Mouse (Mus musculus) lung, postnatal 36 days (tissue): ENCODE results near the gene Zfp943.
A peak's percentile ranks its signal among the peaks of the same experiment; 100 is the strongest.

ENCODE experiments used
- DNase-seq: peaks from one replicate; pipeline ENCODE4 v3.0.0; 2022; ENCODE audit warnings: mixed read lengths

Gene Zfp943

DNA sequence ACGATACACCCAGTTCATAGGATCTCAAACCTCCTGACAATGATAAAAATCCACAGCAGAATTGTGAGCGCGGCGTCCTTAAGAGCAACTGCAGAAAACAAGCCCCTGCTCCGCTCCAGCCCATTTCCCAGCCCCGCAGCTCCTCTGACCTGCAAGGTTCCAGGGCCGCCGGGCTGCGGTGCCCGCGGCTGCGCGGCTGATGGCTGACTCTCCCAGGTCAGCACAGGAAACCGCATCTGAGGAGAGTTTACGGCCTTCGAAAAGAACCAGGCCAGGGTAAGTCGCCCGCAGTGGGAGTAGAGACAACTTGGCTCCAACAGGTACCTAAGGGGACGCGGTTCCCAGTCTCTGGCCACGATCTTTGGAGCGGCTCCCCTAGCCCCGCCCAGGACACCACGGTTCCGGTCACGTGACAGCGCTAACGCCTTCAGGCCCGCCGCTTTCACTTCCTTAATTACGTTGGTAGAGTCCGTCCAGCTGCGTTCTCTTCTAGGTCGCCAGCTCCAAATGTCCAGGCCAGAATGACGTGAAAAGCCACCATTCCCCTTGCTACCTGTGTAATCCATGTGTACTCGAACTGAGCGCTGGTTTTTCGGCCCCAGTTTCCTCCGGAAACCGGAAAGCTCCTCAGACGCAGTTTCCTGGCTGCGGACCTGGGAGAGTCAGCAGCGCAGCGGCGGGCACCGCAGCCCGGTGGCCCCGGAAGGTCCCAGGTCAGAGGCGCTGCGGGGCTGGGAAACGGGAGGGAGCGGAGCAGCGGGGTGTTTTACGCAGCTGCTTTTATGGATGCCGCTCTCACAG, at the start of gene Zfp943, which contains the start of gene Zfp942:
Gene Zfp943, plus strand, starts transcription at position 446 of the 801 bp plus-strand sequence.
Gene Zfp942, minus strand, starts transcription at position 358 of the 801 bp plus-strand sequence.
- peak; percentile 78 for DNase-seq

DNA sequence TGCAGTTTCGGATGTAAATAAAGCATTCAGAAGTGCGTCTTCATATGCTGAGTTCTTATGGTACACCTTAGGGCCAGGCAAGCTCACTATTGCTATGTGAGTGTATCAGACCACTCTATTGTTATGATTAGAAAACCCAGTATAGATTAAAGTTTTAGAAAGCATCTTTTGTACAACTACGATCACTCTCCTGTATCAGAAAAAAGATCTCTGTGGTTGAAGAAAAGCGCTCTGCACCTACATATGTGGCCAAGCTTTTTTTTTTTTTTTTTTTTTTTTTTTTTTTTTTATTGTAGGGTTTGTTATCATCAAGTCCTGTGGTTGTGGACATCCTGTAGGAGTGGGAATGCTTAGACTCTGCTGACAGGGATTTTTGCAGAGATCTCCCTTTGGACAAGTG, 950 bp downstream of the Zfp943 start:
- no peak for DNase-seq

DNA sequence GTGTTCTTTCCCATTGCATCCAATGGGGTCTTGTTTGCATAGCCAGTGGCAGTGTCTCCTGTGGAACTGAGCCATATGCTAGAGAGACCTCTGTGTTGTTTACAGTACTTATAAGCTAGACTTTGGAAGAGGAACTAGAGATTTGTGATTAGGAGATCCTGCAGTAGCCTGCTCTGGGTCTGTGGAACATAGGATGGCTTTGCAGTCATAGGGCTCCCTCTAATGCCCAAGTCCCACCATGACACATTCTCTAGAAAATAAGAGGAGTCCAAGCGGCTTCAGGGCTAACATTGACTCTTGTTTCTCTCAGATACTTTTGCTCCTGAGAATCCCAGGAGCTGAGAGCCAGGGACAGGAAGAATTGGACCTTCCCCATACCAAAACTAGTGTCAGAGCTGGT, 73.2 kb downstream of the Zfp943 start:
- peak; percentile 36 for DNase-seq

DNA sequence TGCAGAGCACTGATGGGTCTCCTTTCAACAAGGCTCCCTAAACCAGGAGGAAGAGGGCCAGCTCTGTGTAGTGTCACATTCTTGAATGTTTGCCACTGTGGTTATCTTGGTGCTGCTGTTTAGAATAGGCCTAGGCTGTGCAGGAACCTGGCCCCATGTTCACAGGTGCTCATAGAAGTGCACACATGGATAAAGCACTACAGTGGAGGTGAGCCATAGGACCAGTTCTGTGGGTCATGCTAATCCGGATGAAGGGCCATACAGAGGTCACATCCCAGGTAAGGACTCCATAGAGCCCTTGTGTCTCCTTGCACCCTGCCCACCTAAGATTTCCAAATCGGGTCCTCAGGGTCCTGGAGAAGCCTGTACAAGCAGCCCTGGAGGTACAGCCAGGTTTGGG, 87.1 kb downstream of the Zfp943 start:
- DNase-seq: no peak

DNA sequence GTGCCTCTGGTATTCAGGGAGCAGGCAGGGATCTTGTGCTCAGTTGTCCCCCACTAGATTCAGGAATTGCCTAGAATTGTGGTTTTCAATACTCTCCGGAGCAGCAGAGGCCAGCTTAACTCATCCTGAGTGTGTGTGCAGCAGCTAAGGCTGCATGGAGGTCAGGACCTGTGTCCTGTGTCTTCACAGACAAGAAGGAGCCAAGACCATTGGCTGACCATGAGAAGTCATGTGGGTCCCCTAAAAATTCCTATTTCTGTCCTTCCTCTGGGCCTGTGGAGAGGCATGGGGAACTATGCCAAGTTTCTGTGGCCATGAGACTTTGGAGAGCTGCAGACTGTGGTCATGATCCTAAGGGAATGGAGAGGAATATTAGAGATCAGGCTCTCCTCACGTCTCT, 90.9 kb downstream of the Zfp943 start:
- DNase-seq: no peak

DNA sequence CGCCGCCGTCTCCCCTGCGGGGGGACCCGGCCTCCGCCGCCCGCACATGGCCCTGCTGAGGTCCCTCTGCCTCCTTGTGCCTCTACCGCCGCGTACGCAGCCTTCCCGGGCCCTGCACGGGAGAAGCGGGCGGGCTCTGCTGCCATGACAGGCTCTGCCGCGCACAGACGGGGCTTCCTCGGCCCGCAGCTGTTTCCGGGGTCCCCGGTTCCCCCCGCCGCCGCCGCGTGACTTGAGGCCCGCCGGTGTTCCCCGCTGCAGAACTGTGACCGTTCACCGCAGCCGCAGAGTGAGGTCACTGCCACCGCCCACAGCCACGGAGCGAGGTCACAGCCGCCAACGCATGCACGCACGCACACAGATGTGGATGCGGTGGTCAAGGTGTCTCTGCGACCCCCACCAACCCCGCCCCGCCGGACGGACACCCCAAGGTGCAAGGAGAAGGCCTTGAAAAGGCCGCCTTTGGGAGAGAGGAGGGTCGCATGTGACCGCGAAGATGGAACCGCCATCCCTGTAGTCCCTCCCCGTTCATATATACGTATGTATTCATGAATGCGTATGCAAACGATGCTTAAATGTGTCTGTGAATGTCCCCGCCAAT, 118.8 kb downstream of the Zfp943 start:
- DNase-seq: peak; percentile 23

DNA sequence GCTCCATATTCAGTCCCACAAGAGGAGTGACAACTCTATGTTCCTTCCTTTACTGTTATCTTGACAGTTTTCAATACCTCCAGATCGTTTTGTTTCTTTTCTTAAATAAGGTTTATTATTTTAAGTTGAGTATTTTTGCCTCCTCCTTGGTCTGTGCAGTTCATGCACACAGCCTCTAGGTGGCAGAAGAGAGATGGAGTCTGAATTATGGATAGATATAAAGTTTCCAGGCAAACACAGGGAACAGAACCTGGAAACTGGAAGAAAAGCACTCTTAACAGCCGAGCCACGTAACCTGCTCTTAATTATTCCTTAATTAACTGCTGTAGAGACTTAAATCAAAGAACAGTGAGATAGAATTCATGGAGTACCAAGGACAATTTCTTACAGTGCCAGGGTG, 120.9 kb downstream of the Zfp943 start:
- peak; percentile 46 for DNase-seq

DNA sequence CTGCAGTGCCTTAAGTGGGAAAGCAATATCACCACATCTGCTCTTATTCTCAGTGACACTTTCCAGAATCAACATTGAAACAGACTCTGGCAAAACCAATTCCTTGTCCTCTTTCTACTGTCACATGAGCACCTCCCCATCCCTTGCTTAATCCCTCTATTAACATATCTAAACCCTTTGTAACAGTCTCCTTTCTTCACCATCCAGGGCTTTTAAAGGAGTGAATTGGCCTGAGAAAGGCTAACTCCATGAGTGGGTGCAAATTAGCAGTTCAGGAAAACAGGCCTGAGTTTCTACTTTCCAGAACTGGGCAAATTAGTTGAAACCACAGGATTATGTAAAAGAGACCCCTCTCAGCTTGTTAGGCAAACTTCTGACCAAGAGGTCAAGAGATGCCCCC, 156.4 kb downstream of the Zfp943 start:
- DNase-seq: no peak
